Mouse (Mus musculus) lung, adult 10 weeks (tissue): ENCODE results near the gene Rsad1. TPM values are rescaled to one million over a fixed set of nuclear protein-coding genes. Genes with fewer than 3 reads are reported as not detected.

Source experiments
- polyA plus RNA-seq: library from polyadenylated mRNA; stranded (reverse); fragments of 350-450 nt; fragmentation: Illumina TruSeq; extraction: RNeasy Lipid Tissue Mini Kit (QIAGEN cat#74804); gene quantifications from one replicate; pipeline ENCODE4 v1.2.3, GENCODE M21; 2014; ENCODE audit warnings: low read depth, low replicate concordance; ENCODE audit not compliant: insufficient read depth

Gene Rsad1
- polyA plus RNA-seq, result 2.1 TPM

GRCm38 (mm10) chr11:94548888-94549690 is at the start of gene Rsad1:
TSS of gene Rsad1 (minus strand) at chr11:94549255.

GRCm38 (mm10) chr11:94564437-94565150 is 15.5 kb upstream of the Rsad1 start, which contains the start of gene Chad:
TSS of gene Chad (plus strand) at chr11:94565047.

GRCm38 (mm10) chr11:94521219-94521843 is 27.7 kb downstream of the Rsad1 start, which contains the start of gene Mycbpap:
TSS of gene Mycbpap (minus strand) at chr11:94521742.

GRCm38 (mm10) chr11:94499661-94500152 is 49.3 kb downstream of the Rsad1 start, which contains the start of gene Epn3:
TSS of gene Epn3 (minus strand) at chr11:94499974.

Other genes with a start within 250 kb of the Rsad1 start
- 42.5 TPM for gene Luc7l3, start 227.3 kb downstream of the Rsad1 start, polyA plus RNA-seq
- gene Ankrd40, start 221.3 kb downstream of the Rsad1 start, polyA plus RNA-seq, result 89.4 TPM
- gene Abcc3, start 156.3 kb downstream of the Rsad1 start, polyA plus RNA-seq, result 21.3 TPM
- gene Cacna1g, start 75.1 kb downstream of the Rsad1 start, polyA plus RNA-seq, result 0.23 TPM
- 0.11 TPM for gene Spata20, start 63.1 kb downstream of the Rsad1 start, polyA plus RNA-seq
- gene Epn3, start 49.3 kb downstream of the Rsad1 start, polyA plus RNA-seq, result 21.0 TPM
- 9.0 TPM for gene Mycbpap, start 27.5 kb downstream of the Rsad1 start, polyA plus RNA-seq
- gene Chad, start 15.8 kb upstream of the Rsad1 start, polyA plus RNA-seq, result 20.1 TPM
- gene Acsf2, start 52.6 kb upstream of the Rsad1 start, polyA plus RNA-seq, result 10.8 TPM
- 32.8 TPM for gene Lrrc59, start 80.5 kb upstream of the Rsad1 start, polyA plus RNA-seq
- 76.6 TPM for gene Mrpl27, start 104.5 kb upstream of the Rsad1 start, polyA plus RNA-seq
- 0.35 TPM for gene Eme1, start 104.7 kb upstream of the Rsad1 start, polyA plus RNA-seq
- 9.5 TPM for gene Xylt2, start 128.3 kb upstream of the Rsad1 start, polyA plus RNA-seq
- not detected for gene Gm11541, start 155.2 kb upstream of the Rsad1 start, polyA plus RNA-seq
- not detected for gene Cdc34b, start 192.5 kb upstream of the Rsad1 start, polyA plus RNA-seq
- not detected for gene Tmem92, start 233.4 kb upstream of the Rsad1 start, polyA plus RNA-seq